ENCODE assay signal across 19 mouse cellular contexts in the genomic region with DNA sequence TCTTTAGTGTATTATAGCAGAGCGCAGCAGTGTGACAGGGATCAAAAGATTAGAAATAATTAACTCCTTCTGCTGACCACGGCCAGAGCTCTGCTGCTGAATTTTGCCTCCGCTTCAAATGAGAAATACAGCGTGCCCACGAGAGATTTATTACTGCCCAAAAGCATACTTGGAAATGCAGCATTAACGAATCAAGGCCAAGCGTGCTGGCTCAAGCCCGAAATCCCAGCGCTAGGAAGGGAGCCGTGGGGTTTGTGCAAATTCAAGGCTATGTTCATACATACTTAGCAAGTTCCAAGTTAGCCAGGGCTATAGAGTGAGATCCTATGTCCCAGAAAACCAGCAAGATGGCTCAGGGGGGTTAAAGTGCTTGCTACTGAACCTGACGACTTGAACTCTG. TPM values are rescaled to one million over a fixed set of nuclear protein-coding genes. Genes with fewer than 3 reads are reported as not detected.
A peak's percentile ranks its signal among the peaks of the same experiment; 100 is the strongest.
DNase-seq lines count a peak whose midpoint lies in the region; ATAC-seq and TF ChIP-seq lines count a peak whose summit lies in the region.
"Had no signal": no experiment of that assay in that cellular context is flagged by ENCODE, and none has a peak within 500 bp of the region (broad histone marks: within the 10 kb centered on the region; RNA-seq: fewer than 3 reads in every experiment).

No protein-coding gene starts in this region.

- H3K36me3 ChIP-seq in kidney, adult 2 months (ENCODE audit: control insufficient read depth, insufficient read depth, low read length), result peaks cover 2% of the 10 kb centered on the region
- H3K36me3 ChIP-seq in limb, embryonic 11.5 days (ENCODE audit: control insufficient read depth, insufficient read depth, low read length), result no peaks in the 10 kb centered on the region
- H3K36me3 ChIP-seq: embryonic facial prominence, embryonic 12.5 days; heart, embryonic 12.5 days; neural tube, embryonic 15.5 days had no signal

- H3K9ac ChIP-seq in limb, embryonic 11.5 days (ENCODE audit: low read length), result peak overlapping the region; percentile 30; the same call in 1 of the 2 replicates
- H3K9ac ChIP-seq: embryonic facial prominence, embryonic 12.5 days; heart, embryonic 12.5 days; neural tube, embryonic 15.5 days had no signal

- peak overlapping the region; percentile 24; the same call in 1 of the 2 replicates for H3K27ac ChIP-seq in kidney, adult 2 months (ENCODE audit: insufficient read depth, low read depth, low read length)
- H3K27ac ChIP-seq in limb, embryonic 11.5 days (replicated peaks; ENCODE audit: low read depth, low read length), result peak overlapping the region; percentile 36; the same call in 1 of the 2 replicates
- H3K27ac ChIP-seq: embryonic facial prominence, embryonic 12.5 days; neural tube, embryonic 15.5 days had no signal

- 28% methylated on average over 11 of the region's 11 CpGs for WGBS in kidney, adult 2 months
- 29% methylated on average over 11 of the region's 11 CpGs for WGBS in limb, embryonic 11.5 days

- H3K4me3 ChIP-seq in kidney, adult 2 months (ENCODE audit: insufficient read depth, low read depth, low read length), result no peak overlapping the region
- no peak overlapping the region for H3K4me3 ChIP-seq in limb, embryonic 11.5 days (ENCODE audit: low read depth, low read length)
- H3K4me3 ChIP-seq: embryonic facial prominence, embryonic 12.5 days; heart, embryonic 12.5 days; neural tube, embryonic 15.5 days had no signal

- no peak for ATAC-seq in limb, embryonic 11.5 days (ENCODE audit: insufficient number of reproducible peaks, low FRiP score, low TSS enrichment, low read depth)

- no peaks in the 10 kb centered on the region for H3K27me3 ChIP-seq in kidney, adult 2 months (replicated peaks; ENCODE audit: control insufficient read depth, insufficient read depth, low read length)
- no peaks in the 10 kb centered on the region for H3K27me3 ChIP-seq in limb, embryonic 11.5 days (ENCODE audit: control insufficient read depth, insufficient read depth, low read length)
- H3K27me3 ChIP-seq: embryonic facial prominence, embryonic 12.5 days; heart, embryonic 12.5 days; neural tube, embryonic 15.5 days had no signal

- no peak for TF ChIP-seq CTCF in kidney, adult 2 months (conservative IDR thresholded peaks at IDR 0.05; ENCODE audit: insufficient read depth, insufficient read length, low read depth, low read length)

- H3K4me1 ChIP-seq in kidney, adult 2 months (ENCODE audit: control insufficient read depth, insufficient read depth, low read length), result peaks cover 5% of the 10 kb centered on the region
- no peaks in the 10 kb centered on the region for H3K4me1 ChIP-seq in limb, embryonic 11.5 days (ENCODE audit: control insufficient read depth, insufficient read depth, low read length)
- H3K4me1 ChIP-seq: heart, embryonic 12.5 days; neural tube, embryonic 15.5 days had no signal

- no peaks in the 10 kb centered on the region for H3K9me3 ChIP-seq in limb, embryonic 11.5 days (ENCODE audit: control insufficient read depth, low read length)
- H3K9me3 ChIP-seq: embryonic facial prominence, embryonic 12.5 days; heart, embryonic 12.5 days; neural tube, embryonic 15.5 days had no signal

- peak overlapping the region; percentile 5; the same call in 1 of the 2 replicates for H3K4me2 ChIP-seq in limb, embryonic 11.5 days (ENCODE audit: low read depth, severe bottlenecking)
- H3K4me2 ChIP-seq: embryonic facial prominence, embryonic 12.5 days; heart, embryonic 12.5 days; midbrain, embryonic 11.5 days; neural tube, embryonic 15.5 days had no signal

- TF ChIP-seq POLR2A in kidney, adult 2 months (IDR thresholded peaks at IDR 0.05; ENCODE audit: low read depth, low read length), result no peak

- peak; percentile 52 for DNase-seq in kidney, adult 2 months
- DNase-seq in kidney, postnatal 25 days, result no peak
- peak; percentile 72 for DNase-seq in adrenal gland, adult 8-10 months
- peak; percentile 69 to 77 for DNase-seq in adrenal gland, postnatal 36 days
- DNase-seq in limb, embryonic 11.5 days (ENCODE audit: low spot score), result peak; percentile 41
- no peak for DNase-seq in cerebellum, adult 9-10 months
- no peak for DNase-seq in layer of hippocampus, adult 9-10 months (ENCODE audit: low spot score)
- DNase-seq in gastrocnemius, postnatal 36 days, result no peak
- DNase-seq: cerebellum, adult 11 months; cerebellum, postnatal 36 days; gastrocnemius, postnatal 25 days; heart, postnatal 4 days; layer of hippocampus, adult 9-11 months; lung, postnatal 4 days; thymus, adult 2 months had no signal

- intact Hi-C loops in gastrocnemius, postnatal 36 days (cut with DNase I), result no loop called here

RNA-seq across cellular contexts. Expression of gene Rbm47, which starts 47.5 kb away (rescaled TPM):
- 156 and 171 TPM in 2 replicates for polyA plus RNA-seq in kidney, adult 2 months (2012; rRNA removed)
- 100 to 1,000 TPM in 2 of 4 experiments, 10 to 100 TPM in 2; 76.0 to 130 (median 96.1) TPM for total RNA-seq in adrenal gland, adult 8-10 months (2022)
- total RNA-seq in adrenal gland, postnatal 36 days (2021), result 100 to 1,000 TPM; 102 to 121 TPM
- 0.75 and 0.89 TPM in 2 replicates for polyA plus RNA-seq in limb, embryonic 11.5 days (2014; fragmentation: Nextera tagmentation; extraction: Ambion mirVana)
- under 1 TPM; 0.47 to 0.71 TPM for total RNA-seq in gastrocnemius, postnatal 36 days (2021)

Comparison
In these comparisons a context has a peak if more than half of its experiments do, and no peak if none do; other contexts are left out.
1. DNase-seq: peak in kidney, adult 2 months (single experiment), adrenal gland, adult 8-10 months (single experiment), adrenal gland, postnatal 36 days (2 of 2) and limb, embryonic 11.5 days (single experiment); none in kidney, postnatal 25 days (0 of 2), cerebellum, adult 9-10 months (single experiment), layer of hippocampus, adult 9-10 months (single experiment) and gastrocnemius, postnatal 36 days (0 of 2).
2. RNA of gene Rbm47, which starts 47.5 kb away (total RNA-seq): 102 to 121 TPM in adrenal gland, postnatal 36 days and 76.0 to 130 TPM in adrenal gland, adult 8-10 months; 0.47 to 0.71 TPM in gastrocnemius, postnatal 36 days; every median in the first group is over 10 times any median in the second.